Mouse (Mus musculus) forebrain, embryonic 13.5 days (tissue): Measurements from ENCODE around the gene Gmip. TPM values are rescaled to one million over a fixed set of nuclear protein-coding genes. Genes with fewer than 3 reads are reported as not detected.

Experiments
- ATAC-seq: fragments of 200-750 bp; cut with Nextera tagmentation; 2 replicates; pipeline ENCODE4 v1.8.0; 2017
- H3K27ac ChIP-seq: fragments of 300-500 bp; sonication (generic); 2 replicates; pipeline ENCODE4 v1.5.1; 2015; ENCODE audit warnings: inconsistent platforms, mild to moderate bottlenecking, moderate library complexity
- H3K27me3 ChIP-seq: fragments of 300-500 bp; sonication (generic); 2 replicates; pipeline ENCODE4 v1.6.1; 2015; ENCODE audit warnings: mild to moderate bottlenecking, inconsistent platforms
- H3K36me3 ChIP-seq: fragments of 300-500 bp; sonication (generic); 2 replicates; pipeline ENCODE4 v1.6.1; 2015; ENCODE audit warnings: mild to moderate bottlenecking, inconsistent platforms; ENCODE audit not compliant: poor library complexity, severe bottlenecking
- H3K4me1 ChIP-seq: fragments of 300-500 bp; sonication (generic); 2 replicates; pipeline ENCODE4 v1.6.1; 2015; ENCODE audit warnings: inconsistent platforms
- H3K4me2 ChIP-seq: fragments of 300-500 bp; sonication (generic); 2 replicates; pipeline ENCODE4 v1.6.1; 2015; ENCODE audit warnings: inconsistent platforms, mild to moderate bottlenecking, moderate library complexity
- H3K4me3 ChIP-seq: fragments of 300-500 bp; sonication (generic); 2 replicates; pipeline ENCODE4 v1.5.1; 2015; ENCODE audit warnings: mild to moderate bottlenecking, inconsistent platforms
- H3K9ac ChIP-seq: fragments of 300-500 bp; sonication (generic); 2 replicates; pipeline ENCODE4 v1.6.1; 2015; ENCODE audit warnings: mild to moderate bottlenecking, inconsistent platforms
- H3K9me3 ChIP-seq: fragments of 300-500 bp; sonication (generic); replicated peaks from 2 replicates; pipeline ENCODE4 v1.6.1; 2016; ENCODE audit warnings: inconsistent platforms
- WGBS: fragments of 180-500 bp; shearing (Covaris S2); methylation state at CpG from one replicate; pipeline ENCODE4 v1.1.7; 2015; 5-methylcytosine and 5-hydroxymethylcytosine counted together
- polyA plus RNA-seq: library from polyadenylated mRNA; unstranded; fragments of >200 nt; fragmentation: Nextera tagmentation; extraction: Ambion mirVana; gene quantifications from 2 replicates; pipeline ENCODE4 v1.2.1, GENCODE M21; 2015

The Gmip gene
- polyA plus RNA-seq = 24.0 and 28.6 TPM in 2 replicates

DNA sequence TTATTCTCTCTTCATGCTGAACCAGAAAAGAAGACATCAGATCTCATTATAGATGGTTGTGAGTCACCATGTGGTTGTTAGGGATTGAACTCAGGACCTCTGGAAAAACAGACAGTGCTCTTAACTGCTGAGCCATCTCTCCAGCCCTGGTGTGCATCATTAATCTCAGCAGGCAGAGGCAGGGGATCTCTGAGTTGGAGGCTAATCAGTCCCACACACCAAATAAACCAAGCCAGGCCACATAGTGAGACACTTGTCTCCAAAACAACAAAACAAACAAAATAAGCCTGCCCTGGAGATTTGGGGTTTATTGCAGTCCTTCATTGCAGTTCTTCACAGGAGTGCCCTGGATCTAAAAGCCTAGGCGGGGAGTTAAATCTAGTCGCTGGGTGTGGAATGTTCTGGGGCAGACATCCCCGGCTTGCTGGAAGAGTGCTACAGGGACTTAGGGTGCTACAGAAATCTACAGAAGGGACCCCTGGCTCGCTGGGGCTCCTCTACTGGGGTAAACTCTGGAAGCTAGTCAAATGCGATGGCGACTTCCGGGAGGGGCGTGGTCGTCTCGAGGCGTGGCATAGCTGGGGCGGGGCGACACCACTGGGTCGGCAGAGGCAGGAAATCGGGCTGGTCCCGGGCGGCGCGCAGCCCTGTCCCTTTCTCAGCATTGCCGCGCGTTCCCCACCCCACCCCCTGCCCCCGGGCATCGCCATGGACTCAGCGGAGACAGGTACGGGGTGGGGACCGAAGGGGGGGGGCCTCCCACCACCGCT is at the start of gene Gmip:
Gene Gmip, plus strand, starts transcription at position 586 of the 770 bp plus-strand sequence.
- Histone ChIP-seq H3K4me2 (peak within 1 kb of the TSS; percentile 86), H3K9me3 (no peaks in the 10 kb centered on the region), H3K27ac (peak within 1 kb of the TSS; percentile 63), H3K4me3 (peak within 1 kb of the TSS; percentile 59), H3K27me3 (no peaks in the 10 kb centered on the region), H3K36me3 (peaks cover 74% of the 10 kb centered on the region), H3K9ac (peak within 1 kb of the TSS; percentile 78), H3K4me1 (peaks cover 16% of the 10 kb centered on the region; the same call in 1 of the 2 replicates)
- peak; percentile 82 for ATAC-seq
- WGBS = 13% methylated on average over 15 of the region's 28 CpGs

DNA sequence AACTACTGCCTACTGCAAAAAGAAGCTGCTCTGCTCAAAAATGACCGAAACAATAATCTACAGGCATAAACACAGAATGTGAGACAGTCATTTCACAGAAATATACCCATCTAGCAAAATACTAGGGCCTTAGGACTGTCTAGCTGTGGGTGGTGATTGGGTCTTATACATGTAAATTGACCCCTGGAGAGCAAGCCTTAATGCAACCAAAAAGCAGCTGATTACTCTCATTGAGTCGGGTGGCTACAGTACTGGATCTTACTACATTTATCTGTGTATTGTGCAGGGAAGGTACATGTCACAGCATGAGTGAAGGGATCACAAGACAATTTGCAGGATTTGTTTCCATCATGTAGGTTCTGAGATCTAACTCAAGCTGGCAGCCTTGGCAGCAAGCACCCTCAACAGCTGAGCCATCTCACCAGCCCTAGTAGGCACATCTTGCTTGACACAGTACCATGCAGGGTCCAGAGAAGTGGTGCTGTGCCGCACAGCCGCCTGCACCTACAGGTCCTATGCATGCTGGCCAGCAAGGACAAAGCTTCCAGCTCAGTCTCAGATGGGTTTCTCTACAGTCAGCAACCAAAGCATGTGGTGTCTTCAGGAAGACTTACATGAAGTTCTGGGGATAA is 46.5 kb upstream of the Gmip start:
- Histone ChIP-seq H3K36me3 (peaks cover 71% of the 10 kb centered on the region), H3K4me2 (no peak overlapping the region), H3K27me3 (no peaks in the 10 kb centered on the region), H3K4me3 (no peak overlapping the region), H3K27ac (no peak overlapping the region), H3K9me3 (peaks cover 8% of the 10 kb centered on the region), H3K9ac (no peak overlapping the region), H3K4me1 (no peaks in the 10 kb centered on the region)
- no peak for ATAC-seq
- 91% methylated on average over 4 of the region's 4 CpGs for WGBS

GRCm38 (mm10) chr8:69771221-69771620 is 37.3 kb upstream of the Gmip start:
- H3K9ac ChIP-seq = no peak overlapping the region
- no peak overlapping the region for H3K4me2 ChIP-seq
- ATAC-seq = no peak
- H3K27me3 ChIP-seq = no peaks in the 10 kb centered on the region
- peaks cover 40% of the 10 kb centered on the region for H3K36me3 ChIP-seq
- no peak overlapping the region for H3K27ac ChIP-seq
- H3K4me3 ChIP-seq = no peak overlapping the region
- H3K9me3 ChIP-seq = peaks cover 4% of the 10 kb centered on the region
- WGBS = 89% methylated on average over 9 of the region's 9 CpGs
- peaks cover 28% of the 10 kb centered on the region for H3K4me1 ChIP-seq

DNA sequence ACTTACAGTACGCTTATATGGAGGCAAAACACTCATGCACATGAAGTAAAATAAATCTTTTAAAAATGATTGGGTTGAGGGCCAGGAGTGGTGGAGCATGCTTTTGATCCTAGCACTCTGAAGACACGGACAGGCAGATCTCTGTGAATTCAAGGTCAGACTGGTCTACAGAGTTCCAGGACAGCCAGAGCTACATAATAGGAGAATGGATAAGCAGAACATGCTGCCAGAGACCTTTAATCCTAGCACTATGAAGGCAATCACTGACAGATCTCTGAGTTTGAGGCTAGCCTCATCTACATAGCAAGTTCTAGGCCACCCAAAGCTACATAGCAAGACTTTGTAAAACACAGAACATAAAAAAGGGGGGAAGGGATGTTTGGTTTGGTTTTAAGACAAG is 36.4 kb upstream of the Gmip start:
- Histone ChIP-seq H3K4me1 (peaks cover 28% of the 10 kb centered on the region), H3K9ac (no peak overlapping the region; the same call in 1 of the 2 replicates), H3K4me3 (peak overlapping the region; percentile 0; the same call in 1 of the 2 replicates), H3K4me2 (no peak overlapping the region), H3K36me3 (peaks cover 31% of the 10 kb centered on the region), H3K27ac (no peak overlapping the region), H3K9me3 (0 out of 2 replicates have a peak, but pooled peaks cover 2% of the 10 kb centered on the region), H3K27me3 (no peaks in the 10 kb centered on the region)
- no peak for ATAC-seq
- WGBS = 93% methylated on average over 2 of the region's 2 CpGs

DNA sequence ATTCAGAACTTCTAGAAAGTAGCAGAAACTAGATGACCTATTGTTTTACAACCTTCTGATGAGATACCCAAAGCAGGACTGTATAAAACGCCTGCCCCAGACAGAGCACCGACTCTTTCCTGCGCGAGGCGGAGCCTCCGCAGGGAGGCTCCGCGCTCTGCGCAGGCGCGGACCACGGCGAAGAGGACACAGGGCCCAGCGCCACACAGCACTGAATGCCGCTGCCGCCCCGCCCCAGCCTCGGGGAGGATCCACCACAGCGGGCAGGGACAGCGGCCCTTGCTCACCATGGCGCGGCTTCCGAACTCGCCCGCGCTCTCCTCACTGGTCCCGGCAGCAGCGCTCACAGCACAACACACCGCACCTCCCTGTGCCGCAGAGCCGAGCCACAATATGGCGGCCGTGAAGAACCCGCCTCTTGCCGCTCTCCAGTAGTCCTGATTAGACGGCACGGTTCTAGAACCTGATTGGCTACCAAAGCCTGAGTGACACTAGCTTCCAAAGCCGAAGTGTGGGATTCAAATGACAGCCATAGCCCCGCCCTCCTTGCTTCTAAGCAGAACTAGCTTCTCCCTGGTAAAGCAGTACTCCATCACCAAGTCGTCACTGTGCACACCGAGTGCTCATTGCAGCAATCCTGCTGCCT is 33.9 kb upstream of the Gmip start, which contains the start of gene Gm20422:
Gene Gm20422, minus strand, starts transcription at position 384 of the 646 bp plus-strand sequence.
- Histone ChIP-seq H3K4me1 (peaks cover 28% of the 10 kb centered on the region), H3K4me3 (peak within 1 kb of the TSS; percentile 71), H3K27me3 (no peaks in the 10 kb centered on the region), H3K9ac (peak within 1 kb of the TSS; percentile 91), H3K4me2 (peak within 1 kb of the TSS; percentile 70), H3K27ac (peak within 1 kb of the TSS; percentile 99), H3K9me3 (no peaks in the 10 kb centered on the region), H3K36me3 (peaks cover 6% of the 10 kb centered on the region; the same call in 1 of the 2 replicates)
- ATAC-seq = peak; percentile 99
- 0% methylated on average over 40 of the region's 41 CpGs for WGBS

- H3K9ac ChIP-seq = no peak overlapping the region
- H3K27ac ChIP-seq = peak overlapping the region; percentile 99
- no peaks in the 10 kb centered on the region for H3K27me3 ChIP-seq
- peak; percentile 32; the same call in 1 of the 2 replicates for ATAC-seq
- H3K9me3 ChIP-seq = no peaks in the 10 kb centered on the region
- H3K36me3 ChIP-seq = peaks cover under 1% of the 10 kb centered on the region; the same call in 1 of the 2 replicates
- peaks cover 28% of the 10 kb centered on the region for H3K4me1 ChIP-seq
- WGBS = 56% methylated on average over 2 of the region's 2 CpGs
- H3K4me2 ChIP-seq = peak overlapping the region; percentile 70
- H3K4me3 ChIP-seq = peak overlapping the region; percentile 71
These were observed 33.3 kb upstream of the Gmip start for GRCm38 (mm10) chr8:69775149-69775534.

GRCm38 (mm10) chr8:69777111-69777510 is 31.4 kb upstream of the Gmip start:
- H3K4me1 ChIP-seq = peaks cover 20% of the 10 kb centered on the region
- no peaks in the 10 kb centered on the region for H3K36me3 ChIP-seq
- no peak overlapping the region for H3K4me2 ChIP-seq
- no peak for ATAC-seq
- 67% methylated on average over 12 of the region's 12 CpGs for WGBS
- no peak overlapping the region for H3K9ac ChIP-seq
- H3K27ac ChIP-seq = no peak overlapping the region
- no peaks in the 10 kb centered on the region for H3K9me3 ChIP-seq
- no peak overlapping the region for H3K4me3 ChIP-seq
- H3K27me3 ChIP-seq = no peaks in the 10 kb centered on the region

DNA sequence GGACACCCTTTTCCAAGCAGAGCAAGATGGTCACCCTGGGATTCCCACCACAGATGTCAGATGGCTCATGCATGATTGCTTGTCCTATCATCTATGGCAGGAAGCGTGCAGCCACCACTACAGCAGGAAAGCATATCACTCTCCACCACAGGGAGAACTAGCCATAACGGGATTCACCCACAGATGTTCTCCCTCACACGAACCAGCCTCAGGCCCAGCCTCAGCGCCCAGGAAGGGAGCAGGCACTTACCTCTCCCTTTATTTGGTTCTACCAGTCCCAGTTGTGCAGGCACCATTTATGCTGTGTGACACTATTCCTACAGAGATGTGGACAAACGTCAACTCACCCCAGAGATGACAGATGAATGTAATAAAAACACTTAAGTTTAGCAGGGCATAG is 19.4 kb upstream of the Gmip start:
- WGBS = 93% methylated on average over 5 of the region's 5 CpGs
- Histone ChIP-seq H3K27me3 (no peaks in the 10 kb centered on the region), H3K9ac (no peak overlapping the region), H3K4me3 (no peak overlapping the region), H3K4me1 (peaks cover 29% of the 10 kb centered on the region), H3K9me3 (no peaks in the 10 kb centered on the region), H3K36me3 (peaks cover 11% of the 10 kb centered on the region), H3K4me2 (no peak overlapping the region), H3K27ac (no peak overlapping the region)
- ATAC-seq = no peak

DNA sequence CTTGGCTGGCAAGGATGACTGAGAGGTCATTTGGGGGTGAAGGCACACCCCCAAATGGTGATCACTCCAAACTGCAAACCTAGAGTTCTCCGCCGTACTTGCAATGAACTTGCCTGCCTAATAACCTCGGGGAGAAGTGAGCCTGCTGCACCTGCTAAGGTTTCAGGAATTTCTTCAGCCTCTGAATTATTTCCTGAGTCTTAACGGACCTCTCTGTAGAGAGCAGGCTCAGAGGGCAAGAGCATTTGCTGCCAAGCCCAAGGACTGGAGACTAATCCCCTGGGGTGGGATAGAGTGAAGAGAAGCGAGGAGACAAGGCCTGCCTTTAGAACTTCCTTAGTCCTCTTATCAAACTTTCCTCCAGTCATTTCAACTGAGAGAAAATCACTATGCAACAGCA is 18.7 kb upstream of the Gmip start:
- Histone ChIP-seq H3K9ac (no peak overlapping the region), H3K9me3 (no peaks in the 10 kb centered on the region), H3K4me3 (no peak overlapping the region), H3K27me3 (no peaks in the 10 kb centered on the region), H3K36me3 (peaks cover 17% of the 10 kb centered on the region), H3K27ac (no peak overlapping the region), H3K4me1 (peaks cover 29% of the 10 kb centered on the region), H3K4me2 (peak overlapping the region; percentile 89; the same call in 1 of the 2 replicates)
- 79% methylated on average over 5 of the region's 5 CpGs for WGBS
- no peak for ATAC-seq

DNA sequence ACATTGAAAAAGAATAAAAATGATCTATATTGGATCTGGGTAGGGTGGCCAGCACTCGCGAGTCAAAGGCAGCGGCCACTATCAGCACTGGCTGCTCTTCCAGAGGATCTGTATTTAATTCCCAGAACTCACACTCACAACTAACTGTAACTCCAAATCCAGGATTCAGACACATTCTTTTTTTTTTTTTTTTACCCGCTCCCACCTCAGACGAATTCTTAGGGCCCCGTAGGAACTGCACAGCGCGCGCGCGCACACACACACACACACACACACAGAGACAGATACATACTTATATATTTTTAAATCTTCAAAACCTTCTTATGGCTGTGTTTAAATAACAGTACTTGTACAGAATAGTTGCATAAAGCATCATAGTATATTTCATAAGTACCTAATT is 18.1 kb upstream of the Gmip start:
- Histone ChIP-seq H3K9me3 (no peaks in the 10 kb centered on the region), H3K4me1 (peaks cover 29% of the 10 kb centered on the region), H3K27me3 (no peaks in the 10 kb centered on the region), H3K9ac (peak overlapping the region; percentile 98), H3K4me2 (peak overlapping the region; percentile 89), H3K36me3 (peaks cover 24% of the 10 kb centered on the region), H3K4me3 (peak overlapping the region; percentile 100), H3K27ac (peak overlapping the region; percentile 69; the same call in 1 of the 2 replicates)
- WGBS = 34% methylated on average over 11 of the region's 11 CpGs
- ATAC-seq = no peak

DNA sequence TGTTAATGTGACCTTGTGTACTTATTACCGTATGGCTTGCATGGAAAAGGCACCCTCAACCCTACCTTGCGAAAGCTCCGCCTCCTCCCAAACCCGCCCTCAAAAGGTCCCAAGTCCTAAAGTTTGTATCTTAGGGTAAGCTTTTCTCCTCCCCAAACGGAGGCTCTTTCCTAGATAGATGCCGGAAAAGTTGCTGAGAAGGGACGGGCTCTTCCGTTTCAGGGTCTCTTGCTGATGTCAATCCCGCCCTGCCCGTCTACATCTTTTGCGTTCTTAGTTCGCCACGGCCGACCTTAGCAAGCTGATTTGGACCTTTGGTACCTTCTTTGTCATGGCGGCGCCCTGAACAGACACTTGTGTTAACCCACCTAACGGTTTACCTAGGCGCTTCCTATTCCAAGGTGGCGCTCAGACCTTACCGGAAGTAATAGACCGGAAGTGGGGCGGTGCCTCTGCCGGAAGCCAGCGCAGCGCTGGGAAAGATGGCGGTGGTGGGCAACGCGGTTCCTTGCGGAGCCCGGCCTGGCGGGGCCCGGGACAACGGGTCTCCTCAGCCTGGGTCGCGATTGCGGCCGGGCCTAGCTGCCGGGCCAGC is 17.6 kb upstream of the Gmip start, which contains the start of the genes Atp13a1 and Zfp866:
Gene Atp13a1, plus strand, starts transcription at position 391 of the 595 bp plus-strand sequence.
Gene Zfp866, minus strand, starts transcription at position 406 of the 595 bp plus-strand sequence.
- H3K27ac ChIP-seq = peak within 1 kb of the TSS; percentile 69
- H3K4me3 ChIP-seq = peak within 1 kb of the TSS; percentile 100
- peak; percentile 96 for ATAC-seq
- H3K9ac ChIP-seq = peak within 1 kb of the TSS; percentile 98
- peaks cover 29% of the 10 kb centered on the region for H3K36me3 ChIP-seq
- WGBS = under 1% methylated on average over 38 of the region's 38 CpGs
- no peaks in the 10 kb centered on the region for H3K27me3 ChIP-seq
- H3K4me2 ChIP-seq = peak within 1 kb of the TSS; percentile 89
- H3K4me1 ChIP-seq = peaks cover 29% of the 10 kb centered on the region
- no peaks in the 10 kb centered on the region for H3K9me3 ChIP-seq
